In the genomic region with DNA sequence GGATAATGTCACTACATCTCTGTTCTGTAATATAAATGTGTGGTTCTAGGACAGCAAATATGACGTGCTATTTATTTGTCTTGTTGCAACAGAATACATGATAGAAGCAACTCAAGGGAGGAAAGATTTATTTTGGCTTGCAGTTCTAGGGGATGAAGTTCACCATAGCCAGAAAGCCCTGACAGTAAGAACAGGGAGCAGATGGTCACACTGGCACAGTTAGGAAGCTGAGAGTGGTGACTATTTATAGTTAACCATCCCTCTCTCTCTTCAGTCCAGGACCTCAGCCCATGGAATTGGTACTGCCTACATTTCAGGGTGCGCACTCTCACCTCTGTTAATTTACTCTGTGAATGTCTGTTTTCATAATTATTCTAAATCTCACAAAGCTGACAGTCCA, we compare ENCODE assay signal across 14 mouse cellular contexts.
"Had no signal": no experiment of that assay in that cellular context is flagged by ENCODE, and none has a peak within 500 bp of the region (broad histone marks: within the 10 kb centered on the region; RNA-seq: fewer than 3 reads in every experiment).

No protein-coding gene starts in this region.

- DNase-seq: liver, postnatal 0 days; lung, embryonic 14.5 days; lung, postnatal 10 days; lung, postnatal 4 days; midbrain, embryonic 14.5 days; retina, postnatal 1 day; right cerebral cortex, adult 18-20 months; right cerebral cortex, postnatal 25 days; right cerebral cortex, postnatal 4 days; spleen, adult 18-20 months; thymus, adult 18-20 months; thymus, postnatal 14 days; thymus, postnatal 36 days had no signal

- ATAC-seq: liver, postnatal 0 days; midbrain, embryonic 16.5 days had no signal
